Mouse (Mus musculus): ENCODE measurements around the gene Serp2.

DNA sequence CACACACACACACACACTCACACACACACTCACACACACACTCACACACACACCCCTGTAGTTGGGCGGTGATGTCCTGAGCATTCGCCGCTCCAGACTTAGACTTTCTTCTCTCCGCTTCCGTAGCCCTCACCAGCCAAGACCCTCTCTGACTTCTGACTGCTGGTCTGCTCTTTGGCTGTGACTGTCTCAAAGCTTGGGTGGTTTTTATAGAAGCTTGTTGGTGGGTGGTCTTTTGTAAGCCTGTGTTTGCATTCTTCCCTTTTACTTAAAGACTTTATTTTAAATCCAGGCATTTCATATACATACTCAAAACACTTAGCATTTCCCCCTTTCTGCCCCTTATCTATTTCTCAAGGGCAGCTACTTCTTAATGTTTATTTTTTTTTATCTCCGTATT lies 57.2 kb downstream of the Serp2 start:
- TF ChIP-seq CTCF (IDR thresholded peaks at IDR 0.05; ENCODE audit: insufficient read depth, low read length), result no peak
- no peak for TF ChIP-seq POLR2A (IDR thresholded peaks at IDR 0.05; ENCODE audit: borderline replicate concordance, extremely low read depth, low read depth, low read length)
